Mouse (Mus musculus) bone marrow, adult 2 months (tissue): Measurements from ENCODE around the gene Cadm3.

Experiments used
- CTCF ChIP-seq: fragments of 200-500 bp; IDR thresholded peaks from 2 replicates; pipeline ENCODE4 v1.5.1; 2011; ENCODE audit warnings: low read length, control low read depth; ENCODE audit not compliant: control insufficient read depth, insufficient read depth
- POLR2A ChIP-seq: fragments of 200-500 bp; IDR thresholded peaks from 2 replicates; pipeline ENCODE4 v1.6.1; 2011; ENCODE audit warnings: low read depth, mild to moderate bottlenecking, control low read depth, low read length, borderline replicate concordance; ENCODE audit not compliant: control insufficient read depth

- no peak for TF ChIP-seq CTCF
- TF ChIP-seq POLR2A: no peak
Observed at GRCm38 (mm10) chr1:173315725-173316124, 51.8 kb downstream of the Cadm3 start.
